In the genomic region with DNA sequence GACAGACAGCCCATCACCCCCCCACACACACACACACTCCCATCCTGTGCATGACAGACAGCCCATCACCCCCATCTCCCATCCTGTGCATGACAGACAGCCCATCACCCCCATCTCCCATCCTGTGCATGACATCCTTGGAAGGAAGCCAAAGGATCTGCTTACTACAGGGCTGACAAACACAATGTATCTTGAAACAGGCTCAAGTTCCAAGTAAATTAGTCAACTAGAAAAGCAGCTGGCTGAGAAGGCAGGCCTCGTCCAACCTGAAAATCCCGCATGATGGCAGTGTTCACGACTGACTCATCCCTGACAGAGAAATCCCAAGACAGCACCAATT, we compare ENCODE assay signal across 9 mouse cellular contexts. TPM values are rescaled to one million over a fixed set of nuclear protein-coding genes. Genes with fewer than 3 reads are reported as not detected.
DNase-seq lines count a peak whose midpoint lies in the region; ATAC-seq lines count a peak whose summit lies in the region.
"Had no signal": no experiment of that assay in that cellular context is flagged by ENCODE, and none has a peak within 500 bp of the region (broad histone marks: within the 10 kb centered on the region; RNA-seq: fewer than 3 reads in every experiment).

No protein-coding gene starts in this region.

- H3K27me3 ChIP-seq in limb, embryonic 13.5 days: no peaks in the 10 kb centered on the region
- no peaks in the 10 kb centered on the region for H3K27me3 ChIP-seq in limb, embryonic 10.5 days (ENCODE audit: low read depth, poor library complexity, severe bottlenecking)
- H3K27me3 ChIP-seq in forebrain, embryonic 14.5 days (replicated peaks; ENCODE audit: control insufficient read depth, insufficient read depth, low read length): no peaks in the 10 kb centered on the region
- no peaks in the 10 kb centered on the region for H3K27me3 ChIP-seq in kidney, embryonic 14.5 days (ENCODE audit: control insufficient read depth, insufficient read depth, low read length)
- no peaks in the 10 kb centered on the region for H3K27me3 ChIP-seq in neural tube, embryonic 15.5 days (replicated peaks)

- H3K4me1 ChIP-seq in limb, embryonic 13.5 days: peaks cover 41% of the 10 kb centered on the region
- H3K4me1 ChIP-seq in limb, embryonic 10.5 days: peaks cover 12% of the 10 kb centered on the region; the same call in 1 of the 2 replicates
- H3K4me1 ChIP-seq in forebrain, embryonic 14.5 days (ENCODE audit: control insufficient read depth, insufficient read depth, low read length): peaks cover 21% of the 10 kb centered on the region; the same call in 1 of the 2 replicates
- 0 out of 2 replicates have a peak, but pooled peaks cover 12% of the 10 kb centered on the region for H3K4me1 ChIP-seq in kidney, embryonic 14.5 days (ENCODE audit: control insufficient read depth, insufficient read depth, low read length)
- peaks cover 42% of the 10 kb centered on the region for H3K4me1 ChIP-seq in neural tube, embryonic 15.5 days

- H3K4me3 ChIP-seq in limb, embryonic 13.5 days: no peak overlapping the region
- no peak overlapping the region for H3K4me3 ChIP-seq in limb, embryonic 10.5 days
- H3K4me3 ChIP-seq in forebrain, embryonic 14.5 days (ENCODE audit: low read depth, low read length): no peak overlapping the region
- no peak overlapping the region for H3K4me3 ChIP-seq in kidney, embryonic 14.5 days (ENCODE audit: low read length)
- H3K4me3 ChIP-seq in neural tube, embryonic 15.5 days (replicated peaks): no peak overlapping the region

- H3K27ac ChIP-seq in limb, embryonic 13.5 days: no peak overlapping the region
- no peak overlapping the region for H3K27ac ChIP-seq in limb, embryonic 10.5 days
- H3K27ac ChIP-seq in forebrain, embryonic 14.5 days (ENCODE audit: low read depth, low read length): peak overlapping the region; percentile 67; the same call in 1 of the 2 replicates
- no peak overlapping the region for H3K27ac ChIP-seq in kidney, embryonic 14.5 days (ENCODE audit: low read depth, low read length)
- no peak overlapping the region for H3K27ac ChIP-seq in neural tube, embryonic 15.5 days (replicated peaks)
- H3K27ac ChIP-seq: liver, embryonic 14.5 days had no signal

- no peak for DNase-seq in limb, embryonic 10.5 days (ENCODE audit: low spot score)
- DNase-seq in forebrain, embryonic 14.5 days (ENCODE audit: low spot score): peak; percentile 88
- no peak for DNase-seq in adipocyte (ENCODE audit: low spot score)
- no peak for DNase-seq in gastrocnemius, postnatal 10 days

- no peak overlapping the region for H3K4me2 ChIP-seq in limb, embryonic 13.5 days (replicated peaks)
- no peak overlapping the region for H3K4me2 ChIP-seq in forebrain, embryonic 14.5 days (ENCODE audit: low read length)
- H3K4me2 ChIP-seq in kidney, embryonic 14.5 days (replicated peaks; ENCODE audit: low read depth, low read length): no peak overlapping the region
- no peak overlapping the region for H3K4me2 ChIP-seq in neural tube, embryonic 15.5 days

- H3K9ac ChIP-seq in limb, embryonic 13.5 days: no peak overlapping the region
- H3K9ac ChIP-seq in forebrain, embryonic 14.5 days (ENCODE audit: low read length): no peak overlapping the region
- no peak overlapping the region for H3K9ac ChIP-seq in kidney, embryonic 14.5 days (ENCODE audit: low read depth, low read length)
- H3K9ac ChIP-seq in neural tube, embryonic 15.5 days (replicated peaks): peak overlapping the region; percentile 7; the same call in 1 of the 2 replicates
- H3K9ac ChIP-seq: liver, embryonic 14.5 days had no signal

- 60% methylated on average over 3 of the region's 3 CpGs for WGBS in limb, embryonic 13.5 days
- WGBS in limb, embryonic 10.5 days: 86% methylated on average over 3 of the region's 3 CpGs
- 22% methylated on average over 3 of the region's 3 CpGs for WGBS in forebrain, embryonic 14.5 days
- 42% methylated on average over 3 of the region's 3 CpGs for WGBS in kidney, embryonic 14.5 days
- WGBS in neural tube, embryonic 15.5 days: 36% methylated on average over 3 of the region's 3 CpGs

- no peaks in the 10 kb centered on the region for H3K9me3 ChIP-seq in limb, embryonic 13.5 days
- no peaks in the 10 kb centered on the region for H3K9me3 ChIP-seq in limb, embryonic 10.5 days (replicated peaks)
- no peaks in the 10 kb centered on the region for H3K9me3 ChIP-seq in forebrain, embryonic 14.5 days (replicated peaks; ENCODE audit: control insufficient read depth, low read length)
- H3K9me3 ChIP-seq in kidney, embryonic 14.5 days (ENCODE audit: control insufficient read depth, low read length): no peaks in the 10 kb centered on the region
- no peaks in the 10 kb centered on the region for H3K9me3 ChIP-seq in neural tube, embryonic 15.5 days (replicated peaks)

- H3K36me3 ChIP-seq in limb, embryonic 13.5 days: peaks cover 38% of the 10 kb centered on the region
- peaks cover 40% of the 10 kb centered on the region for H3K36me3 ChIP-seq in limb, embryonic 10.5 days
- peaks cover 36% of the 10 kb centered on the region for H3K36me3 ChIP-seq in forebrain, embryonic 14.5 days (ENCODE audit: control insufficient read depth, insufficient read depth, low read length)
- H3K36me3 ChIP-seq in kidney, embryonic 14.5 days (ENCODE audit: control insufficient read depth, insufficient read depth, low read length): peaks cover 31% of the 10 kb centered on the region
- peaks cover 34% of the 10 kb centered on the region for H3K36me3 ChIP-seq in neural tube, embryonic 15.5 days

- peak; percentile 54 for ATAC-seq in limb, embryonic 13.5 days (ENCODE audit: low FRiP score, low read depth)
- ATAC-seq in forebrain, embryonic 14.5 days: peak; percentile 96
- peak; percentile 60; the same call in 1 of the 2 replicates for ATAC-seq in kidney, embryonic 14.5 days (ENCODE audit: low FRiP score, low TSS enrichment)
- ATAC-seq in neural tube, embryonic 15.5 days (ENCODE audit: low FRiP score): peak; percentile 40; the same call in 1 of the 2 replicates

RNA-seq across cellular contexts. Expression of gene Spty2d1, which starts 7.6 kb away (rescaled TPM):
- polyA plus RNA-seq in limb, embryonic 13.5 days (2015; fragmentation: Nextera tagmentation; extraction: Ambion mirVana): 20.3 and 21.8 TPM in 2 replicates
- polyA plus RNA-seq in limb, embryonic 10.5 days (2016; fragmentation: Nextera tagmentation; extraction: Ambion mirVana): 11.2 and 11.9 TPM in 2 replicates
- polyA plus RNA-seq in forebrain, embryonic 14.5 days (2014; fragmentation: Nextera tagmentation; extraction: Ambion mirVana): 7.8 and 9.3 TPM in 2 replicates
- polyA plus RNA-seq in kidney, embryonic 14.5 days (2014; fragmentation: Nextera tagmentation; extraction: Ambion mirVana): 9.6 and 15.7 TPM in 2 replicates
- 7.3 and 8.7 TPM in 2 replicates for polyA plus RNA-seq in neural tube, embryonic 15.5 days (2015; fragmentation: Nextera tagmentation; extraction: Ambion mirVana)
- 10 to 100 TPM in 1 of 2 experiments, 1 to 10 TPM in 1; 9.9 to 13.1 TPM for total RNA-seq in gastrocnemius, postnatal 10 days (2021)

RNA-seq across cellular contexts. Expression of gene Gm9999, which starts 17.2 kb away (rescaled TPM):
- polyA plus RNA-seq in limb, embryonic 13.5 days (2015; fragmentation: Nextera tagmentation; extraction: Ambion mirVana): not detected in 2 replicates
- not detected in 2 replicates for polyA plus RNA-seq in limb, embryonic 10.5 days (2016; fragmentation: Nextera tagmentation; extraction: Ambion mirVana)
- polyA plus RNA-seq in forebrain, embryonic 14.5 days (2014; fragmentation: Nextera tagmentation; extraction: Ambion mirVana): not detected in 2 replicates
- polyA plus RNA-seq in kidney, embryonic 14.5 days (2014; fragmentation: Nextera tagmentation; extraction: Ambion mirVana): not detected in 2 replicates
- not detected in 2 replicates for polyA plus RNA-seq in neural tube, embryonic 15.5 days (2015; fragmentation: Nextera tagmentation; extraction: Ambion mirVana)
- not detected for total RNA-seq in gastrocnemius, postnatal 10 days (2021)
- polyA plus RNA-seq: liver, embryonic 14.5 days; spleen, adult 2 months had no signal

RNA-seq across cellular contexts. Expression of gene Uevld, which starts 42.3 kb away (rescaled TPM):
- 10.3 and 10.8 TPM in 2 replicates for polyA plus RNA-seq in limb, embryonic 13.5 days (2015; fragmentation: Nextera tagmentation; extraction: Ambion mirVana)
- 11.7 and 12.1 TPM in 2 replicates for polyA plus RNA-seq in limb, embryonic 10.5 days (2016; fragmentation: Nextera tagmentation; extraction: Ambion mirVana)
- 7.4 and 8.2 TPM in 2 replicates for polyA plus RNA-seq in forebrain, embryonic 14.5 days (2014; fragmentation: Nextera tagmentation; extraction: Ambion mirVana)
- polyA plus RNA-seq in kidney, embryonic 14.5 days (2014; fragmentation: Nextera tagmentation; extraction: Ambion mirVana): 10.1 and 13.6 TPM in 2 replicates
- polyA plus RNA-seq in neural tube, embryonic 15.5 days (2015; fragmentation: Nextera tagmentation; extraction: Ambion mirVana): 4.3 and 5.2 TPM in 2 replicates
- 10 to 100 TPM; 11.5 to 14.9 TPM for total RNA-seq in gastrocnemius, postnatal 10 days (2021)

RNA-seq across cellular contexts. Expression of gene Tmem86a, which starts 49.8 kb away (rescaled TPM):
- polyA plus RNA-seq in limb, embryonic 13.5 days (2015; fragmentation: Nextera tagmentation; extraction: Ambion mirVana): 28.9 and 29.3 TPM in 2 replicates
- polyA plus RNA-seq in limb, embryonic 10.5 days (2016; fragmentation: Nextera tagmentation; extraction: Ambion mirVana): 8.3 and 11.8 TPM in 2 replicates
- 22.0 and 24.1 TPM in 2 replicates for polyA plus RNA-seq in forebrain, embryonic 14.5 days (2014; fragmentation: Nextera tagmentation; extraction: Ambion mirVana)
- polyA plus RNA-seq in kidney, embryonic 14.5 days (2014; fragmentation: Nextera tagmentation; extraction: Ambion mirVana): 18.3 and 22.9 TPM in 2 replicates
- 25.3 and 25.4 TPM in 2 replicates for polyA plus RNA-seq in neural tube, embryonic 15.5 days (2015; fragmentation: Nextera tagmentation; extraction: Ambion mirVana)
- total RNA-seq in gastrocnemius, postnatal 10 days (2021): 1 to 10 TPM; 8.2 to 9.0 TPM

Comparison
In these comparisons a context has a peak if more than half of its experiments do, and no peak if none do; other contexts are left out.
1. ATAC-seq: peak in every context shown above with its lines; median percentile 96 in forebrain, embryonic 14.5 days; 60 in kidney, embryonic 14.5 days; 54 in limb, embryonic 13.5 days; 40 in neural tube, embryonic 15.5 days.